Mouse (Mus musculus) thymus, adult 2 months (tissue): ENCODE data around the gene Gm10024. TPM values are rescaled to one million over a fixed set of nuclear protein-coding genes. Genes with fewer than 3 reads are reported as not detected.
"Not testable (repeated sequence)": the region's sequence is repeated elsewhere in the genome, so short reads cannot be mapped to it uniquely, and the experiment has no call there.

Source experiments
- DNase-seq: peaks from one replicate; pipeline ENCODE4 v3.0.0; 2021
- H3K27ac ChIP-seq: fragments of 200-500 bp; 2 replicates; pipeline ENCODE4 v1.5.1; 2012; ENCODE audit warnings: low read length, control low read depth; ENCODE audit not compliant: control insufficient read depth, insufficient read depth
- H3K27me3 ChIP-seq: fragments of 200-500 bp; 2 replicates; pipeline ENCODE4 v1.6.1; 2012; ENCODE audit warnings: mild to moderate bottlenecking, low read length, moderate library complexity, mixed read lengths; ENCODE audit not compliant: control insufficient read depth, insufficient read depth
- H3K36me3 ChIP-seq: fragments of 200-500 bp; 2 replicates; pipeline ENCODE4 v1.6.1; 2012; ENCODE audit warnings: mild to moderate bottlenecking, low read length, moderate library complexity; ENCODE audit not compliant: control insufficient read depth, insufficient read depth
- H3K4me1 ChIP-seq: fragments of 200-500 bp; replicated peaks from 2 replicates; pipeline ENCODE4 v1.6.1; 2012; ENCODE audit warnings: low read length; ENCODE audit not compliant: control insufficient read depth, insufficient read depth
- H3K4me3 ChIP-seq: fragments of 200-500 bp; 2 replicates; pipeline ENCODE4 v1.5.1; 2012; ENCODE audit warnings: mild to moderate bottlenecking, low read length, control low read depth, moderate library complexity; ENCODE audit not compliant: control insufficient read depth, insufficient read depth
- CTCF ChIP-seq: fragments of 200-500 bp; IDR thresholded peaks from 2 replicates; pipeline ENCODE4 v1.5.1; 2012; ENCODE audit warnings: mild to moderate bottlenecking, control low read depth, low read length, moderate library complexity, borderline replicate concordance; ENCODE audit not compliant: control insufficient read depth, poor library complexity, insufficient read depth; ENCODE audit errors: extremely low read depth
- POLR2A ChIP-seq: fragments of 200-500 bp; IDR thresholded peaks from 2 replicates; pipeline ENCODE4 v1.6.1; 2012; ENCODE audit warnings: mild to moderate bottlenecking, low read length, control low read depth, moderate library complexity; ENCODE audit not compliant: control insufficient read depth, poor library complexity, insufficient read depth; ENCODE audit errors: extremely low read depth
- WGBS: fragments of 180-500 bp; shearing (Covaris S2); methylation state at CpG from one replicate; pipeline ENCODE4 v1.1.7; 2018; 5-methylcytosine and 5-hydroxymethylcytosine counted together
- polyA plus RNA-seq: library from polyadenylated mRNA; depleted of rRNA; stranded (reverse); fragments of >200 nt; gene quantifications from 2 replicates; pipeline ENCODE4 v1.2.3, GENCODE M21; 2012

Gene Gm10024
- polyA plus RNA-seq, 1 experiment = not detected

DNA sequence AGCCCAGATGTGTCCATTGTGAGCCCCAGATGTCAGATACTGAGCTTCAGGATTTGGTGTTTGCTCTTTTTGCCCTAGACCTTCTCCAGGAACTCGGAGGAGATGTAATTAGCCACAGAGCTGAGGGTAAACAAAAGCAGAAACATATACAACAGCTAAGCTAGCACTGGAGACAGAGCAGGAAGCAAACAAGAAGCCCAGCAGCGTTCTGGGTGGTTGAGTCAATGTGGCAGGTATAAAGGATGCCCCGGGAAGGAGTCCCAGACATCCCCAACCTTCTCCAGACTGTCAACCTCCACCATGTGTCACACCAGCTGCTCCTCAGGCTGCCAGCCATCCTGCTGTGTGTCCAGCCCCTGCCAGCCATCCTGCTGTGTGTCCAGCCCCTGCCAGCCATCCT lies 14.9 kb downstream of the Gm10024 start, which contains the start of gene Gm10100:
TSS of gene Gm10100 (plus strand) at position 301 of the 400 bp plus-strand sequence.
- no peaks in the 10 kb centered on the region for H3K4me1 ChIP-seq
- no peak for DNase-seq
- no peaks in the 10 kb centered on the region for H3K36me3 ChIP-seq
- WGBS = 34% methylated on average over 3 of the region's 3 CpGs
- no peak within 1 kb of the TSS for H3K27ac ChIP-seq
- no peaks in the 10 kb centered on the region for H3K27me3 ChIP-seq
- no peak for TF ChIP-seq CTCF
- no peak for TF ChIP-seq POLR2A
- no peak within 1 kb of the TSS for H3K4me3 ChIP-seq

- TF ChIP-seq POLR2A (no peak), CTCF (no peak)
- H3K27me3 ChIP-seq = no peaks in the 10 kb centered on the region
- WGBS = 74% methylated on average over 4 of the region's 4 CpGs
Observed at GRCm38 (mm10) chr10:77728280-77728679, 17.0 kb downstream of the Gm10024 start.

DNA sequence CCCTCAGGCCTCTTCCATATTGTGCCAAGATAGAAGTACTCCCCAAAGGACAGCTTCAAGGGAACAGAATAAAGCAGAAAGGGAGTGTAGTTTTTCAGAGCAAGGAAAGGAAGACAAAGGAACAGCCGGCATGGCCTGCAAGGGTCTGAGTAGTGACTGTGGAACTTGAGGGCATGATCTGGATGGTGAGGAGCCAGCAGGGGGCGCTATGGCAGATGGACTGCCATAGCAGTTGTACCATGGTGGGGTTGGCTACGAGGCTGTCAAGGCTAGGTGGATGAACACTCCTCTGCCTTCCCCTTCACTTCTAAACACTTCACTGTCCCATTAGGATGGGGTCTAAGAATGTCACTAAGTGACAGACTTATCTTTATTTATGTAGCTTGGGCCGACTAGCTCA lies 18.0 kb downstream of the Gm10024 start:
- Histone ChIP-seq H3K27me3 (no peaks in the 10 kb centered on the region), H3K4me1 (no peaks in the 10 kb centered on the region), H3K36me3 (no peaks in the 10 kb centered on the region), H3K4me3 (no peak overlapping the region), H3K27ac (no peak overlapping the region)
- WGBS = 64% methylated on average over 4 of the region's 4 CpGs
- TF ChIP-seq CTCF = peak; percentile 62; the same call in 1 of the 2 replicates
- no peak for TF ChIP-seq POLR2A
- peak; percentile 18 for DNase-seq

More at GRCm38 (mm10) chr10:77728280-77728679, 17.0 kb downstream of the Gm10024 start:
- Histone ChIP-seq H3K4me1 (no peaks in the 10 kb centered on the region), H3K36me3 (no peaks in the 10 kb centered on the region), H3K4me3 (no peak overlapping the region), H3K27ac (no peak overlapping the region)
- DNase-seq = no peak

- WGBS = 100% methylated on average over 1 of the region's 1 CpGs
Observed at GRCm38 (mm10) chr10:77735928-77736327, 24.7 kb downstream of the Gm10024 start.

DNA sequence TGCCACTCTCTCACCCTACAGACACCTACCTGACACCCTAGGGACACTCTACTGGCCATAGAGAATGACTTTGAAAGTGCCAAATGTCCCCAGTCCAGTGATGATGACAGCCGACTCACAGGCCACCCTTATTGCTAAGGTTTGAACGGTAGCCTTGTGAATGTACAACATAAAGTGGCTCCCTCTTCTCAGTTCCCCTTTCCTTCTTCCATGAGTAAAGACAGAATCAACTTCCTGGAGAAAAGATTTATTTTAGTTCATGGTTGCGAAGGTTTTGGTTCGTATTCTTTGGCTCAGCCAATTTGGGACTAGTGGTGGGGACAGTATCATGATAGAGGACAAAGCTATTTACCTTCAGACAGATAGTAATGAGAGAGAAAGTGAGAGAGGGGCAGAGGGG lies 27.7 kb downstream of the Gm10024 start:
- WGBS = 58% methylated on average over 4 of the region's 4 CpGs
- Histone ChIP-seq H3K27ac (no peak overlapping the region), H3K4me1 (no peaks in the 10 kb centered on the region), H3K27me3 (no peaks in the 10 kb centered on the region), H3K36me3 (no peaks in the 10 kb centered on the region), H3K4me3 (no peak overlapping the region)
- TF ChIP-seq POLR2A (no peak), CTCF (no peak)
- no peak for DNase-seq

More at GRCm38 (mm10) chr10:77735928-77736327, 24.7 kb downstream of the Gm10024 start:
- no peaks in the 10 kb centered on the region for H3K4me1 ChIP-seq
- no peak overlapping the region for H3K27ac ChIP-seq
- TF ChIP-seq POLR2A (no peak), CTCF (no peak)
- no peaks in the 10 kb centered on the region for H3K36me3 ChIP-seq
- no peak overlapping the region for H3K4me3 ChIP-seq
- H3K27me3 ChIP-seq = no peaks in the 10 kb centered on the region
- no peak for DNase-seq

DNA sequence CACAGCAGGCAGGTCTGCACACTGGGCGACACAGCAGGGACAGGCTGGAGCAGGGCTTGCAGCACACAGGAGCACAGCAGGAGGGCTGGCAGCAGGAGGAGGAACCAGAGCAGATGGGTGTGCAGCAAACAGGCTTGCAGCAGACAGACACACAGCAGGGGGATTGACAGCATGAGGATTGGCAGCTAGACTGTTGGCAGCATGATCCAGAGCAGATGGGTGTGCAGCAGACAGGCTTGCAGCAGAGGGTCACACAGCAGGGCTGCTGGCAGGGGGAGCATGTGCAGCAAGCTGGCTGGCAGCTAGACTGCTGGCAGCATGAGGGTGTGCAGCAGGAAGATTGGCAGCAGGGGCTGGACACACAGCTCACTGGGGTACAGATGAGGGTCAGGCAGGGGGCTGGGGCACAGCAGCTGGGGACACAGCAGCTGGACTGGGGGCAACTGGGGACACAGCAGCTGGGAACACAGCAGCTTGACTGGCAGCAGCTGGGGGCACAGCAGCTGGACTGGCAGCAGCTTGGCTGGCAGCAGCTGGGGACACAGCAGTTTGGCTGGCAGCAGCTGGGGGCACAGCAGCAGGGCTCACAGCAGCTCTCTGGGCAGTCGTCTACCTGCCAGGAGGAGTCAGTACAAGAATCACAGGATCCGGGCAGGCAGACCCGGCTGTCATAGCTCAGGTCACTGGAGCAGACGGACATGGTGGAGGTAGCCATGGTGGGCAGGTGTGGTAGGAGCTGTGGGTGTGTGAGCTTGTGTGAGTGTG lies 30.8 kb downstream of the Gm10024 start, which contains the start of gene Gm18596:
TSS of gene Gm18596 (minus strand) at position 715 of the 765 bp plus-strand sequence.
- H3K27ac ChIP-seq, DNase-seq, H3K4me1 ChIP-seq, H3K4me3 ChIP-seq, H3K36me3 ChIP-seq, H3K27me3 ChIP-seq: not testable (repeated sequence)
- 75% methylated on average over 5 of the region's 5 CpGs for WGBS

- not testable (repeated sequence) for H3K36me3 ChIP-seq, H3K4me3 ChIP-seq, H3K27ac ChIP-seq, DNase-seq, H3K27me3 ChIP-seq, H3K4me1 ChIP-seq
- WGBS = 96% methylated on average over 1 of the region's 1 CpGs
Observed at GRCm38 (mm10) chr10:77750686-77751085, 39.4 kb downstream of the Gm10024 start.

- whole genome bisulfite sequencing = 52% methylated on average over 1 of the region's 1 CpGs
- H3K4me1 ChIP-seq, DNase-seq, H3K36me3 ChIP-seq, H3K27me3 ChIP-seq, H3K4me3 ChIP-seq, H3K27ac ChIP-seq: not testable (repeated sequence)
Observed at GRCm38 (mm10) chr10:77751254-77751653, 40.0 kb downstream of the Gm10024 start, which contains the start of gene Gm9736. Gm9736 (minus strand) TSS chr10:77751354.

DNA sequence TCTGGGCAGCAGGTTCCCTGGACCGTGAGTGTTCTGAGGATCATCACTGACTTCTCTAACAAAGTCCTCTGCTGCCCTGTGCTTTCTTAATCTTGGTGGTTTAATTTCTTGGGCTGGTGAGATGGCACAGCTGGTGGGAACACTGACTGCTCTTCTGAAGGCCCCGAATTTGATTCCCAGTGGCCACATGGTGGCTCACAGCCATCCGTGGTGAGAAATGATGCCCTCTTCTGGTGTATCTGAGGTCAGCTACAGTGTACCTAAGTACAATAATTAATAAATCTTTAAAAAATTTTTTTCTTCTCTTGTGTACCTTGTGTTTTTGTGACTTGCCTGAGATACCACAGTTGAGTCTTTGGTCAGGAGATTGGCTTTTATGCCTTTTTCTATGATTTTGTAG lies 41.1 kb downstream of the Gm10024 start:
- WGBS = 53% methylated on average over 3 of the region's 3 CpGs

More for the DNA sequence above, 41.1 kb downstream of the Gm10024 start:
- not testable (repeated sequence) for H3K27me3 ChIP-seq, H3K4me1 ChIP-seq, H3K36me3 ChIP-seq, H3K4me3 ChIP-seq, DNase-seq, H3K27ac ChIP-seq
